Mouse (Mus musculus) midbrain, embryonic 11.5 days (tissue): Measurements from ENCODE around the gene Arhgap25. TPM values are rescaled to one million over a fixed set of nuclear protein-coding genes. Genes with fewer than 3 reads are reported as not detected.
"Not testable (repeated sequence)": the region's sequence is repeated elsewhere in the genome, so short reads cannot be mapped to it uniquely, and the experiment has no call there.

Source experiments
- ATAC-seq: fragments of 200-750 bp; cut with Nextera tagmentation; 2 replicates; pipeline ENCODE4 v1.8.0; 2017; ENCODE audit warnings: moderate TSS enrichment, moderate library complexity; ENCODE audit not compliant: low FRiP score
- DNase-seq: peaks from one replicate; pipeline ENCODE4 v3.0.0; 2015; ENCODE audit warnings: low spot score; ENCODE audit errors: missing footprints
- H3K27ac ChIP-seq: fragments of 300-500 bp; sonication (generic); 2 replicates; pipeline ENCODE4 v1.5.1; 2014; ENCODE audit warnings: low read depth, low read length
- H3K27me3 ChIP-seq: fragments of 300-500 bp; sonication (generic); 2 replicates; pipeline ENCODE4 v1.6.1; 2014; ENCODE audit warnings: mild to moderate bottlenecking, low read length, moderate library complexity, mixed read lengths; ENCODE audit not compliant: control insufficient read depth, insufficient read depth
- H3K36me3 ChIP-seq: fragments of 300-500 bp; sonication (generic); 2 replicates; pipeline ENCODE4 v1.6.1; 2014; ENCODE audit warnings: mild to moderate bottlenecking, low read length, moderate library complexity, mixed read lengths; ENCODE audit not compliant: control insufficient read depth, insufficient read depth
- H3K4me1 ChIP-seq: fragments of 300-500 bp; sonication (generic); 2 replicates; pipeline ENCODE4 v1.6.1; 2014; ENCODE audit warnings: low read length; ENCODE audit not compliant: control insufficient read depth, insufficient read depth
- H3K4me2 ChIP-seq: fragments of 300-500 bp; sonication (generic); 2 replicates; pipeline ENCODE4 v1.6.1; 2014; ENCODE audit warnings: mild to moderate bottlenecking, moderate library complexity
- H3K4me3 ChIP-seq: fragments of 300-500 bp; sonication (generic); 2 replicates; pipeline ENCODE4 v1.5.1; 2014; ENCODE audit warnings: low read depth, low read length
- H3K9ac ChIP-seq: fragments of 300-500 bp; sonication (generic); 2 replicates; pipeline ENCODE4 v1.6.1; 2014; ENCODE audit warnings: low read length
- H3K9me3 ChIP-seq: fragments of 300-500 bp; sonication (generic); 2 replicates; pipeline ENCODE4 v1.6.1; 2016; ENCODE audit warnings: low read length; ENCODE audit not compliant: control insufficient read depth
- WGBS: fragments of 180-500 bp; shearing (Covaris S2); extraction: QIAGEN DNeasy Blood & Tissue Kit; methylation state at CpG from one replicate; pipeline ENCODE4 v1.1.7; 2014; 5-methylcytosine and 5-hydroxymethylcytosine counted together
- polyA plus RNA-seq: library from polyadenylated mRNA; unstranded; fragments of >200 nt; fragmentation: Nextera tagmentation; extraction: Ambion mirVana; gene quantifications from 2 replicates; pipeline ENCODE4 v1.2.1, GENCODE M21; 2014

Gene Arhgap25
- polyA plus RNA-seq, 1 experiment from 2014 or later = 1.7 TPM

GRCm38 (mm10) chr6:87527366-87527765 lies 5.7 kb downstream of the Arhgap25 start:
- Histone ChIP-seq H3K9me3 (no peaks in the 10 kb centered on the region), H3K4me3 (no peak overlapping the region), H3K36me3 (no peaks in the 10 kb centered on the region), H3K4me1 (peaks cover 2% of the 10 kb centered on the region; the same call in 1 of the 2 replicates), H3K4me2 (no peak overlapping the region), H3K27ac (no peak overlapping the region), H3K9ac (no peak overlapping the region), H3K27me3 (no peaks in the 10 kb centered on the region)
- no peak for ATAC-seq
- 77% methylated on average over 4 of the region's 4 CpGs for WGBS
- no peak for DNase-seq

DNA sequence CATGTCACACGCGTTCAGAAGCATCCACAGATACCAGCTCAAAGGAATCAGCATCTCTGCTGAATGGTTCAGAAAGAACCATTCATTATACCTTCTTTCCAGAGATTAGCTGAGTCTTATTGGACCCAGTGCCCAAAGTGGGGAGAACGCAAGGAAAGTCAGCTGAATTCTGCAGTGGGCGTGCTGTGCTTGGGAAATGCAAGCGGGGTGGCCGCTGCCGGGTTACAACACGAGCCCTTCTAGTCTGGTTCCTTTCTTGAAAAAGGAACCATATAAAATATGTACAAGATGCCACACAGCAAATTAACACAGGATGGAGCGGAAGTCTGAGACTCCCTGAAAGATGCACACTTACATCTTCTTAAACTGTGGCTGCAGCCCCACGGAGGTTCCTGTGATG lies 7.9 kb downstream of the Arhgap25 start:
- H3K4me1 ChIP-seq = peaks cover 2% of the 10 kb centered on the region; the same call in 1 of the 2 replicates
- H3K27me3 ChIP-seq = no peaks in the 10 kb centered on the region
- H3K27ac ChIP-seq = no peak overlapping the region
- H3K4me3 ChIP-seq = no peak overlapping the region
- H3K9me3 ChIP-seq = no peaks in the 10 kb centered on the region
- ATAC-seq (no peak), DNase-seq (peak; percentile 66)
- no peak overlapping the region for H3K4me2 ChIP-seq
- no peak overlapping the region for H3K9ac ChIP-seq
- no peaks in the 10 kb centered on the region for H3K36me3 ChIP-seq
- 93% methylated on average over 10 of the region's 10 CpGs for WGBS

DNA sequence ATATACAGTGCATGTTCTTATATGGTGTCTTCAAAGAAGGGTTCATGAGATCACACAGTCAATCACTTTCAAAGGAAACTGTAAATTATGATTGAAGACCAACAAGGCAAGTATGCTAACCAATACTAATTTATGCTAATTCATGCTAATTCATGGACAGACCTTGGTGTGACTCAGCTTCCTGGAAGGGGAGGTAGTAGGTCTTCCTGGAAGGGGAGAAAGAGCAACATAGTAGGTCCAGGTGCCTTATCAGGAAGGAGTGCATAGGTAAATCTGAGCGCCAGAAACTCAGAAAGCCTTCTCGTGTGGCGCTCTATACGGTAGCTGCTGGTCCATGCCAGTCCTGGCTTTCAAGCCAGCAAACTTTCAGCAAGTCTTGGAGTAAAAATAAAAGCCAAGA lies 8.8 kb downstream of the Arhgap25 start:
- no peak overlapping the region for H3K4me2 ChIP-seq
- no peaks in the 10 kb centered on the region for H3K36me3 ChIP-seq
- WGBS = 97% methylated on average over 4 of the region's 4 CpGs
- DNase-seq = no peak
- no peak overlapping the region for H3K4me3 ChIP-seq
- H3K27me3 ChIP-seq = no peaks in the 10 kb centered on the region
- ATAC-seq = no peak
- no peaks in the 10 kb centered on the region for H3K9me3 ChIP-seq
- H3K9ac ChIP-seq = no peak overlapping the region
- no peaks in the 10 kb centered on the region; the same call in 1 of the 2 replicates for H3K4me1 ChIP-seq
- H3K27ac ChIP-seq = no peak overlapping the region

DNA sequence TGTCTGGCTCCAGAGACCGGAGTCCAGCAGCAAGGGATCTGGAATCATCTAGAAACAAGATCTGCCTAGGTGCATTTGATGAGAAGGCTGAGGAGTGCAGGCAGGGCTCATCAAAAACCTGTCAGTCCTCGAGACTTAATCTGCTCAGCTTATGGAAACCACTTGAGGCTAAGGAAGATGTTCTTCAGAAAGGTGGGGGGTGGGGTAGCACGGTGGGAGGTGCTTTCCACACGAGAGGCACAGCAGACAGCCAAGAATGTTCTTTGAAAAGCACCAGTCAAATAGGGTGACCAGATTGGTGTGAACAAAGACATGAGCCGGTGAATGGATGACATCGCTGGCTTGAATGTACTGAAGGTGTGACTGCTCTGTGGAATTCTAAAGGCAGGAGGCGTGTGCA lies 9.3 kb downstream of the Arhgap25 start:
- Histone ChIP-seq H3K4me3 (no peak overlapping the region), H3K27me3 (no peaks in the 10 kb centered on the region), H3K9ac (no peak overlapping the region), H3K9me3 (no peaks in the 10 kb centered on the region), H3K4me1 (no peaks in the 10 kb centered on the region; the same call in 1 of the 2 replicates), H3K27ac (no peak overlapping the region), H3K4me2 (no peak overlapping the region), H3K36me3 (no peaks in the 10 kb centered on the region)
- DNase-seq = peak; percentile 69
- ATAC-seq = no peak
- 62% methylated on average over 7 of the region's 7 CpGs for WGBS

GRCm38 (mm10) chr6:87523085-87523484 lies 10.0 kb downstream of the Arhgap25 start:
- no peak for DNase-seq
- no peak for ATAC-seq
- 87% methylated on average over 2 of the region's 2 CpGs for WGBS
- H3K4me1 ChIP-seq = no peaks in the 10 kb centered on the region; the same call in 1 of the 2 replicates
- no peaks in the 10 kb centered on the region for H3K27me3 ChIP-seq
- no peaks in the 10 kb centered on the region for H3K9me3 ChIP-seq
- H3K9ac ChIP-seq = no peak overlapping the region
- H3K4me3 ChIP-seq = no peak overlapping the region
- H3K27ac ChIP-seq = no peak overlapping the region
- H3K36me3 ChIP-seq = no peaks in the 10 kb centered on the region
- H3K4me2 ChIP-seq = no peak overlapping the region

DNA sequence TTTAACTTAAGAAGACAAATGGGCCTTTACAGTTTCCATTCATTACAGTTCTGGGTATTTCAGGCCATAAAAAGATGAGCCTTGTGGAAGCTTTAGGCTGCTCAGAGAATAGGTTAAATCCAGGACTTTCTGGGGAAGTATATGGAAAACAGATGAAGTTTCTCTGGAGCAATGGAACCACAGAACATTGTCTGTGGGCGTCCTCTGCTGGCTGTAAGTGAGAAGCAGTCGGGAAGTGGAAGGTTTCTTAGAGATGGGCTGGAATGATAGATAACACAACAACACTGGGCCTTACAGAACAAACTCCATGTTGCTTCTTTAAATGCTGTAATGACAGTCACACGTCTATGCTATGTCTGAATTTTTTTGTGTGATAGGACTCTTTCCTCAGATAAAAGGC lies 10.8 kb downstream of the Arhgap25 start:
- Histone ChIP-seq H3K9ac (no peak overlapping the region), H3K4me1 (no peaks in the 10 kb centered on the region; the same call in 1 of the 2 replicates), H3K4me2 (no peak overlapping the region), H3K9me3 (no peaks in the 10 kb centered on the region), H3K27ac (no peak overlapping the region), H3K27me3 (no peaks in the 10 kb centered on the region), H3K36me3 (no peaks in the 10 kb centered on the region), H3K4me3 (no peak overlapping the region)
- DNase-seq (peak; percentile 82), ATAC-seq (no peak)
- WGBS = 29% methylated on average over 3 of the region's 3 CpGs

DNA sequence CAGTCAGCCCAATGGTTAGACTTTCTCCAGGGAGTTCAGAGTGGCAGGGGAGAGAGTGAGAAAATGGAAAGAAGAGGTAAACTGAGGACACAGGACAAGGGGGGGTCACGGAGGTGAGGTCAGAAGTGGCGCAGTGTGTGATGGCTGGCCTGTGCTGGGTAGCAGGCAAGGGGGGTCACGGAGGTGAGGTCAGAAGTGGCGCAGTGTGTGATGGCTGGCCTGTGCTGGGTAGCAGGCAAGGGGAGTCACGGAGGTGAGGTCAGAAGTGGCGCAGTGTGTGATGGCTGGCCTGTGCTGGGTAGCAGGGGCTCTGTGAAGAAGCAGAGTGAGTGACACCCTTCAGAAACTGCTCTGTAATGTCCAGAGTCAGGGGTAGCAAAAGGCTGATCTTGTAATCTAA lies 11.4 kb downstream of the Arhgap25 start:
- not testable (repeated sequence) for H3K27ac ChIP-seq, H3K4me1 ChIP-seq, H3K4me2 ChIP-seq, DNase-seq, ATAC-seq, H3K27me3 ChIP-seq, H3K36me3 ChIP-seq, H3K9me3 ChIP-seq, H3K4me3 ChIP-seq, H3K9ac ChIP-seq
- WGBS = 91% methylated on average over 6 of the region's 6 CpGs

DNA sequence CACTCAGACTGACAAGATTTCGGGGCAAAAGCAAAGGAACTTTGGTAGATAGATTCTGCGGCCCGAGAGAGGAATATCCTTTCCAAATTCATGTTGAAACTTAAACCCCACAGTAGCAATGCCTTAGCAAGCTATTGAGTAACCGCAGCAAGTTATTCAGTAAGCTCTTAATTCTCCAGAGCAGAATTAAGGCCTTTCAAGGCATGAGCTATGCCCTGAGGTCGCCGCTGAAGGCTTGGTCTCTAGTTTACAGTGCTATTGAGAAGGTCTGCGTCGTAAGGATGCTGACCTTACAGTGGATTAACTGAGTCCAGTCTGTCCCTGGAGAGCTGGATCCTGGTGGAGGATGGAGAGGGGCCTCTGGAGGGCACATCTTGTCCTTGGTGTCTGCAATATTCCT lies 12.5 kb downstream of the Arhgap25 start:
- 91% methylated on average over 8 of the region's 8 CpGs for WGBS
- DNase-seq (peak; percentile 73), ATAC-seq (no peak)
- no peak overlapping the region for H3K27ac ChIP-seq
- H3K27me3 ChIP-seq = no peaks in the 10 kb centered on the region
- no peak overlapping the region for H3K4me2 ChIP-seq
- H3K4me1 ChIP-seq = no peaks in the 10 kb centered on the region; the same call in 1 of the 2 replicates
- no peaks in the 10 kb centered on the region for H3K36me3 ChIP-seq
- no peak overlapping the region for H3K4me3 ChIP-seq
- H3K9me3 ChIP-seq = no peaks in the 10 kb centered on the region
- no peak overlapping the region for H3K9ac ChIP-seq

DNA sequence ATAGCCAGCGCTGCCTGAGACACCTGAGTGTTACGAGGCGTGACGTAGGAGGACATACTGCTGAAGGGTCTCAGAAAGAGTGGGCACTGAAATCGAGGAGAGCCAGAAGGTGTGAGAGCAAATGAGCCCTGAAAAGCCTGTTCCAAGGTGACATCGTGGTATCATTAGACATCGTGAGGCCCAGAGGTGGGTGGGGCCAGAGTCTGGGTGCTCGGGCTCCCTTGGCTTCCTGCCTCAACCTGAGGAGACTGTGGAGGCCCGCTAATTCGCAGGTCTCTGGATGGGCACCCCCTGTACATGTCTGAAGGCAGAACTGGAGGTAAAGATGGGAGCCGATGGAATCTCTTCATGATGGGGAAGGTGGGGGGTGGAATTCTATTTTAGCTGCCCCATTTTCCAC lies 13.2 kb downstream of the Arhgap25 start:
- no peaks in the 10 kb centered on the region for H3K27me3 ChIP-seq
- H3K4me2 ChIP-seq = no peak overlapping the region
- no peaks in the 10 kb centered on the region for H3K9me3 ChIP-seq
- 92% methylated on average over 11 of the region's 11 CpGs for WGBS
- H3K9ac ChIP-seq = no peak overlapping the region
- no peak overlapping the region for H3K4me3 ChIP-seq
- peak; percentile 33 for DNase-seq
- ATAC-seq = no peak
- H3K4me1 ChIP-seq = no peaks in the 10 kb centered on the region; the same call in 1 of the 2 replicates
- no peaks in the 10 kb centered on the region for H3K36me3 ChIP-seq
- no peak overlapping the region for H3K27ac ChIP-seq

GRCm38 (mm10) chr6:87518622-87519021 lies 14.4 kb downstream of the Arhgap25 start:
- Histone ChIP-seq H3K27me3 (no peaks in the 10 kb centered on the region), H3K9ac (no peak overlapping the region), H3K9me3 (no peaks in the 10 kb centered on the region), H3K4me1 (no peaks in the 10 kb centered on the region), H3K4me2 (no peak overlapping the region), H3K4me3 (no peak overlapping the region), H3K36me3 (no peaks in the 10 kb centered on the region), H3K27ac (no peak overlapping the region)
- WGBS = 94% methylated on average over 10 of the region's 10 CpGs
- ATAC-seq (no peak), DNase-seq (peak; percentile 39)
